Mouse (Mus musculus): Measurements from ENCODE around the gene Map3k20. TPM values are rescaled to one million over a fixed set of nuclear protein-coding genes. Genes with fewer than 3 reads are reported as not detected.
A peak's percentile ranks its signal among the peaks of the same experiment; 100 is the strongest.

Gene Map3k20
- polyA plus RNA-seq, 1 experiment from 2014 or later = 7.4 TPM

GRCm38 (mm10) chr2:72398227-72398626 is 112.8 kb downstream of the Map3k20 start:
- H3K9me3 ChIP-seq = peaks cover 18% of the 10 kb centered on the region; the same call in 1 of the 2 replicates
- WGBS = 23% methylated on average over 13 of the region's 13 CpGs
- no peaks in the 10 kb centered on the region for H3K27me3 ChIP-seq (ENCODE audit: insufficient read depth, poor library complexity, severe bottlenecking)
- no peak overlapping the region for H3K27ac ChIP-seq
- peaks cover 10% of the 10 kb centered on the region; the same call in 1 of the 2 replicates for H3K4me1 ChIP-seq (replicated peaks)
- DNase-seq (ENCODE audit: low spot score) = peak; percentile 63
- H3K36me3 ChIP-seq = peaks cover 21% of the 10 kb centered on the region
- H3K4me3 ChIP-seq = no peak overlapping the region

- DNase-seq (ENCODE audit: low spot score) = no peak
- Histone ChIP-seq H3K4me3 (no peak overlapping the region), H3K27me3 (ENCODE audit: insufficient read depth, poor library complexity, severe bottlenecking) (no peaks in the 10 kb centered on the region), H3K9me3 (peaks cover 18% of the 10 kb centered on the region; the same call in 1 of the 2 replicates), H3K36me3 (peaks cover 21% of the 10 kb centered on the region), H3K4me1 (replicated peaks) (peaks cover 10% of the 10 kb centered on the region; the same call in 1 of the 2 replicates), H3K27ac (no peak overlapping the region)
- WGBS = 85% methylated on average over 12 of the region's 12 CpGs
Measured at GRCm38 (mm10) chr2:72399469-72400195, 114.2 kb downstream of the Map3k20 start.

GRCm38 (mm10) chr2:72401290-72401689 is 115.9 kb downstream of the Map3k20 start:
- no peak overlapping the region for H3K27ac ChIP-seq
- H3K4me1 ChIP-seq (replicated peaks) = peaks cover 10% of the 10 kb centered on the region; the same call in 1 of the 2 replicates
- 93% methylated on average over 9 of the region's 9 CpGs for WGBS
- no peak overlapping the region for H3K4me3 ChIP-seq
- H3K36me3 ChIP-seq = peaks cover 4% of the 10 kb centered on the region; the same call in 1 of the 2 replicates
- H3K27me3 ChIP-seq (ENCODE audit: insufficient read depth, poor library complexity, severe bottlenecking) = no peaks in the 10 kb centered on the region
- no peak for DNase-seq (ENCODE audit: low spot score)
- peaks cover 4% of the 10 kb centered on the region; the same call in 1 of the 2 replicates for H3K9me3 ChIP-seq

GRCm38 (mm10) chr2:72405621-72406555 is 120.5 kb downstream of the Map3k20 start:
- H3K9me3 ChIP-seq = no peaks in the 10 kb centered on the region
- DNase-seq (ENCODE audit: low spot score) = no peak
- H3K4me3 ChIP-seq = no peak overlapping the region
- H3K27ac ChIP-seq = no peak overlapping the region
- no peaks in the 10 kb centered on the region for H3K36me3 ChIP-seq
- H3K27me3 ChIP-seq (ENCODE audit: insufficient read depth, poor library complexity, severe bottlenecking) = no peaks in the 10 kb centered on the region
- WGBS = 87% methylated on average over 12 of the region's 12 CpGs
- H3K4me1 ChIP-seq (replicated peaks) = peaks cover 11% of the 10 kb centered on the region

GRCm38 (mm10) chr2:72406701-72407100 is 121.3 kb downstream of the Map3k20 start:
- DNase-seq (ENCODE audit: low spot score) = no peak
- H3K27me3 ChIP-seq (ENCODE audit: insufficient read depth, poor library complexity, severe bottlenecking) = no peaks in the 10 kb centered on the region
- H3K4me1 ChIP-seq (replicated peaks) = peaks cover 11% of the 10 kb centered on the region
- no peak overlapping the region for H3K27ac ChIP-seq
- 89% methylated on average over 10 of the region's 10 CpGs for WGBS
- H3K36me3 ChIP-seq = no peaks in the 10 kb centered on the region
- H3K4me3 ChIP-seq = no peak overlapping the region
- no peaks in the 10 kb centered on the region for H3K9me3 ChIP-seq

- no peak overlapping the region for H3K27ac ChIP-seq
- no peaks in the 10 kb centered on the region for H3K9me3 ChIP-seq
- H3K4me3 ChIP-seq = no peak overlapping the region
- H3K4me1 ChIP-seq (replicated peaks) = peaks cover 11% of the 10 kb centered on the region
- DNase-seq (ENCODE audit: low spot score) = no peak
- no peaks in the 10 kb centered on the region for H3K27me3 ChIP-seq (ENCODE audit: insufficient read depth, poor library complexity, severe bottlenecking)
- 74% methylated on average over 17 of the region's 17 CpGs for WGBS
- no peaks in the 10 kb centered on the region for H3K36me3 ChIP-seq
Measured at GRCm38 (mm10) chr2:72407341-72408092, 122.1 kb downstream of the Map3k20 start.

GRCm38 (mm10) chr2:72409968-72410367 is 124.5 kb downstream of the Map3k20 start:
- no peak for DNase-seq (ENCODE audit: low spot score)
- no peak overlapping the region for H3K4me3 ChIP-seq
- H3K9me3 ChIP-seq = no peaks in the 10 kb centered on the region
- H3K27ac ChIP-seq = no peak overlapping the region
- WGBS = 87% methylated on average over 10 of the region's 10 CpGs
- H3K4me1 ChIP-seq (replicated peaks) = peaks cover 15% of the 10 kb centered on the region
- H3K27me3 ChIP-seq (ENCODE audit: insufficient read depth, poor library complexity, severe bottlenecking) = no peaks in the 10 kb centered on the region
- H3K36me3 ChIP-seq = no peaks in the 10 kb centered on the region

- no peaks in the 10 kb centered on the region for H3K27me3 ChIP-seq (ENCODE audit: insufficient read depth, poor library complexity, severe bottlenecking)
- DNase-seq (ENCODE audit: low spot score) = no peak
- no peak overlapping the region for H3K4me3 ChIP-seq
- H3K4me1 ChIP-seq (replicated peaks) = peaks cover 12% of the 10 kb centered on the region
- H3K27ac ChIP-seq = no peak overlapping the region
- WGBS = 92% methylated on average over 4 of the region's 4 CpGs
- H3K9me3 ChIP-seq = no peaks in the 10 kb centered on the region
- no peaks in the 10 kb centered on the region for H3K36me3 ChIP-seq
Measured at GRCm38 (mm10) chr2:72412266-72412665, 126.8 kb downstream of the Map3k20 start.

- Histone ChIP-seq H3K4me1 (replicated peaks) (peaks cover 4% of the 10 kb centered on the region; the same call in 1 of the 2 replicates), H3K36me3 (no peaks in the 10 kb centered on the region), H3K4me3 (no peak overlapping the region), H3K27me3 (ENCODE audit: insufficient read depth, poor library complexity, severe bottlenecking) (no peaks in the 10 kb centered on the region), H3K9me3 (no peaks in the 10 kb centered on the region), H3K27ac (no peak overlapping the region)
- no peak for DNase-seq (ENCODE audit: low spot score)
- 88% methylated on average over 5 of the region's 5 CpGs for whole genome bisulfite sequencing
Measured at GRCm38 (mm10) chr2:72415416-72415815, 130.0 kb downstream of the Map3k20 start.

- H3K4me1 ChIP-seq (replicated peaks) = peaks cover 4% of the 10 kb centered on the region; the same call in 1 of the 2 replicates
- no peaks in the 10 kb centered on the region for H3K36me3 ChIP-seq
- no peaks in the 10 kb centered on the region for H3K9me3 ChIP-seq
- whole genome bisulfite sequencing = 82% methylated on average over 14 of the region's 14 CpGs
- no peaks in the 10 kb centered on the region for H3K27me3 ChIP-seq (ENCODE audit: insufficient read depth, poor library complexity, severe bottlenecking)
- no peak overlapping the region for H3K27ac ChIP-seq
- no peak for DNase-seq (ENCODE audit: low spot score)
- H3K4me3 ChIP-seq = no peak overlapping the region
Measured at GRCm38 (mm10) chr2:72416095-72417080, 131.0 kb downstream of the Map3k20 start.

- Histone ChIP-seq H3K4me1 (replicated peaks) (peaks cover 11% of the 10 kb centered on the region; the same call in 1 of the 2 replicates), H3K36me3 (no peaks in the 10 kb centered on the region), H3K9me3 (no peaks in the 10 kb centered on the region), H3K4me3 (no peak overlapping the region), H3K27me3 (ENCODE audit: insufficient read depth, poor library complexity, severe bottlenecking) (no peaks in the 10 kb centered on the region), H3K27ac (no peak overlapping the region)
- DNase-seq (ENCODE audit: low spot score) = no peak
- WGBS = 89% methylated on average over 5 of the region's 5 CpGs
Measured at GRCm38 (mm10) chr2:72420561-72420960, 135.1 kb downstream of the Map3k20 start.

Measured in hindbrain, embryonic 10.5 days (tissue).